Mouse (Mus musculus) cerebellum, adult (tissue): Measurements from ENCODE around the gene Mchr1.

Source experiments
- ATAC-seq: cut with Nextera tagmentation; 2 replicates; pipeline ENCODE4 v1.9.2; 2017; ENCODE audit warnings: mild to moderate bottlenecking, moderate library complexity, mixed read lengths; ENCODE audit not compliant: insufficient number of reproducible peaks, low FRiP score, low TSS enrichment

Mchr1 gene

DNA sequence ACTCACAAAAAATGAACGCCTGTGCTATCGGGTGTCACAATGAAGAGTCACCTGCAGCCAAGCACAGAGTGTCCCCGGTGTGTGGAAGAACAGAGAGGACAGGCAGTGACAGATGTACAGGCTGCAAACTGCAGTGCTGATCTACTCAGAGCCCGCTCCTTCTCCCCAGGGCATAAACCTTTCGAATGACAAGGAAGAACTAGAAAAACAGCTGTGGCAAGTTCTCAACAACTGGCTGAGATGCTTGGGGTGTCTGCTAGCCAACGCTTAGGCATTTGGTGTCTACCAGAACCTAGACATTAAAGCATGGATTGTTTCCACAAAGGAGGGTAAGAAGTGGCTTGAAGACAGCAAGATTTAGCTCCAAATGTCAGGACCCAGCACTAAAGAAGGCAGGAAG lies 9.6 kb upstream of the Mchr1 start:
- no peak for ATAC-seq

DNA sequence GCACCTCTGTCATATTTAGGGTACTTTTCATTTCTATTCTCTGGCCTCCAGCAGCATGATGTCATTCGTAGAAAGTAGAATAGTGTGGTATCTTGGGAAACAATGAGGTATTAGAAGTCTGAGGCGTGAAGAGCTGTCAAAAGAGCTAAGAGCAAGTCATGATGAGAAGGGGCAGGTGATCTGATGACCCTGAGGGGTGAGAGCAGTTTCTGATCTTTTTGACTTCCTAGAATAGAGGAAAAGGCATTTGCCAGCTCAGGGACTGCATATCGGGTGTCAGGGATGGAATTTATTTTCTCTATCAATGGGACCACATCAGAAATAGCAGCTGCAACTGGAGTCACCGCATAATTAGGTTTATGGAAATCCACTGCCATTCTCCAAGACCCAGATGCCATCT lies 8.5 kb upstream of the Mchr1 start:
- ATAC-seq, result no peak

DNA sequence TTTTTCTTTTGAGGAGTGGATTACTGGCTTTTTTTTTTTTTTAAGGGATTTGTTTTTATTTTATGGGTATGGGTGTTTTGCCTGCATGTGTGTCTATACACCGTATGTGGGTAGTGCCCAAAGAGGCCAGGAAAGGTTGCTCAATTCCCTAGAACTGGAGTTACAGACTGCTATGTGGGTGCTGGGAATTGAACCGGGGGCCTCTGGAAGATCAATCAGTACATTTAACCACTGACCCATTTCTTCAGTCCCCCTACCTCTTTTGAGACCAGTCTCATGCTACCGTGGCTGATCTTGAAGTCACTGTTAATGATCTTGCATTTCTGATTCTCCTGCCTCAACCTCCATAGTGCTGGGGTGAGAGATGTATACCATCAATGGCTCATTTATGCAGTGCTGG lies 8.0 kb upstream of the Mchr1 start:
- ATAC-seq, result no peak

DNA sequence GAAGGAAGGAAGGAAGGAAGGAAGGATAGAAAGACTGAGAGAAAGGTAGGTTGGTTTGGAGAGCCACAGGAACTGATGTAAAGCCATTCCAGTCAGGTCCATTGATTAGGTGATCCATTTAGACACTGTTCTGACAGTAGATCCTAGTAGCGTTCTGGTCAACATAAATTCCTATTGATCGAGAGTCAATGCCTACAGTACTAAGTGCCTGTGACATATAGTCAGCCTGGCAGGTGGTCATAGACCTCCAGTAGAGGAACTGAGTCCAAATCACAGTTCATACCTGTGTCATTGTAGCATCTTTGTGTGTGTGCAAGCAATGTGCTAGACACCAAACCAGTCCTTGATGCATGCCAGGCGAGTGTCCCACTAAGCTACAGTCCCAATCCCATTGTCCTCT lies 7.0 kb upstream of the Mchr1 start:
- no peak for ATAC-seq

DNA sequence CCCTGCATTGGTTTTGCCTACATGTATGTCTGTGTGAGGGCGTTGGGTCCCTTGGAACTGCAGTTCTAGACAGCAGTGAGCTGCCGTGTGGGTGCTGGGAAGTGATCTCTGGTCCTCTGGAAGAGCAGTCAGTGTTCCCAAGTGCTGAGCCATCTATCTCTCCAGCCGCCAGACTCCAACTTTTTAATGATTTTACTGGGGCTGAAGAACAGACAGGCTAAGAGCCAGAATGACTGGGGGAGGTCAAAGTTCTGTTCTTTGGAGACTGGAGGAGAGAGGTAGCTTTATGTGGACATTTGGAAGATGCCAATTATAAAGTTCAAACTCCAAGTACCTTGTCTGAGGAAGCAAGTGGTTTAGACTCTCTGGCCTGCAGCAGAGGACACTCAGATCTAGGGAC lies 5.5 kb upstream of the Mchr1 start:
- no peak for ATAC-seq

DNA sequence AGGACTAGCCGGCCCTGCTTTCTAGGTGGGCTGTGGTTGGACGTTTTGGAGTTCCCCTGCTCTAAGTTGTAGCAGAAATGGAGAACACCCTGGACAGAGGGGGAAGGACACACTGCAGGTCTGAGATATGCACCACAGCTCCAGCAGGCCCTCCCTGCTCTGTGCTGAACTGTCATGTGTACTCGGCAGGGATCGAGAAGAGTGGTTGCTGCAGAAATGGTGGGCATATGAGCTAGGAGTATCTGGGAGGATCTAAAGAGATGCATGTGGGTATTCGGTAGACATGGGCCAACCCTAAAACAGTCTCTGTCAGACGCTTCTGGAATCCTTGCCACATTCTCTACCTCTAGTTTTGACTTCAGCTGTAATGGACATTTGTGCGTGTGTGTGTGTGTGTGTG lies 4.0 kb upstream of the Mchr1 start:
- ATAC-seq, result no peak

DNA sequence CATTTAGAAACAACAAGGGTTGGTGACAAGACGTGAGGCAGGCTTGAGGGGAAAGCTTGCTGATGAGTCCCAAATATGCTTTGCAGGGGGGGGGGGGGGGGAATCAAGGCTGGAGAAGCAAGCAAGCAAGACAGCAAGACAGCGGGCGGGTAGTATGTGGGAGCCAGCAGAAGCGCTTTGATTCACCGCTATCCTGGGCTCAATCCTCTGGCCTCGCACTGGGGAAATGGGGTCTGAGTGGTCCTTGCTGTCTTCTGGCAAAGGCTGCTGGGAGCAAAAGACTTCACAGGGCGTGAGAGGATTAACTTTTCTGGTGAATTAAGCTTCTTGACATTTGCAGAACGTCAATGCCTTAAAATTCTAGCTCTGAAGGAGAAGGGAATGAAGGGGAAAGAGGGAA lies 763 bp downstream of the Mchr1 start:
- no peak for ATAC-seq

DNA sequence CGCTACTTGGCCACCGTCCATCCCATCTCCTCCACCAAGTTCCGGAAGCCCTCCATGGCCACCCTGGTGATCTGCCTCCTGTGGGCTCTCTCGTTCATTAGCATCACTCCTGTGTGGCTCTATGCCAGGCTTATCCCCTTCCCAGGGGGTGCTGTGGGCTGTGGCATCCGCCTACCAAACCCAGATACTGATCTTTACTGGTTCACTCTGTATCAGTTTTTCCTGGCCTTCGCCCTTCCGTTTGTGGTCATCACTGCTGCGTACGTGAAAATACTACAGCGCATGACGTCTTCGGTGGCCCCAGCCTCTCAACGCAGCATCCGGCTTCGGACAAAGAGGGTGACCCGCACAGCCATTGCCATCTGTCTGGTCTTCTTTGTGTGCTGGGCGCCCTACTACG lies 2.2 kb downstream of the Mchr1 start:
- no peak for ATAC-seq

DNA sequence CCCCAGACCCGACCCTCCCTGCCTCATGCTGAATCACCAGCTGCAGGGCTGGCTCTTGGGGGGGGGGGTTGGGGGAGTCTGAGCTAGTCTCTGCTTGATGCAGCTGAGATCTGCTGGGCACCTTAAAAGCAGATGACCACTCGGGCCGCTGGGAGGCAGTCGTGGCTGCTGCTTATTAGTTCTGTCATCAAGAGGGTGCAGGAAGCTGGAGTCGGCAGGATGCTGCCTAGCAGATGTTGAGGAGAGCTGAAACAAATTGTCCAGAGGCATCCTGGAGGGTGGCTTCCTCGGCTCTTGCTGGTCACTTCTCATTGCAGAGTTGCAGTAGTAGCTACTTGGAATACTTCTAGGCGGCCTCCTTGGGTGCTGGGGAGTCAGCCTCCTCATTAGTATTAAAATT lies 4.0 kb downstream of the Mchr1 start:
- ATAC-seq, result no peak

DNA sequence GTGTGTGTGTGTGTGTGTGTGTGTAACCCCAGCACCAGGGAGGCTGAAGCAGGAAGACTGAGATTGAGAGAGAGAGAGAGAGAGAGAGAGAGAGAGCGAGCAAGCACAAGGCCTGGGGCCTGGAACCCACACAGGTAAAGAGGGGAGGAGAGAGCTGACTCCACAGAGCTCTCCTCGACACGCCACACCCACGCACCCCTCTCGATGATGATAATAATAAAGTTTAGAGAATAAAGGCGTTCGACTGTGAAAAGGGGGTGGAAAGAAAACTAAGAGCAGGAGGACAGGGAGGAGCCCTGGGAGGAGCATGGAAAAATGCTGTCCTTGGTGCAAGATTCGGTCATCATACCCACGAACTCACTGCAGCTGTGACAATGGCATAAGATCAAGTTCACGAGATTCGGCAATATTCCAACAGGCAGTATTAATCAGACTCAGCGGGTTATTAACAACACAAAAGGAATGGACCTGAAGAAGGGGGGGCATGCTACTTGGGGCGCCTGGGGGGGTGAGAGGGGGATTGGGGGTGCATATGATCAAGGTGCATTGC lies 4.6 kb downstream of the Mchr1 start:
- ATAC-seq, result no peak

DNA sequence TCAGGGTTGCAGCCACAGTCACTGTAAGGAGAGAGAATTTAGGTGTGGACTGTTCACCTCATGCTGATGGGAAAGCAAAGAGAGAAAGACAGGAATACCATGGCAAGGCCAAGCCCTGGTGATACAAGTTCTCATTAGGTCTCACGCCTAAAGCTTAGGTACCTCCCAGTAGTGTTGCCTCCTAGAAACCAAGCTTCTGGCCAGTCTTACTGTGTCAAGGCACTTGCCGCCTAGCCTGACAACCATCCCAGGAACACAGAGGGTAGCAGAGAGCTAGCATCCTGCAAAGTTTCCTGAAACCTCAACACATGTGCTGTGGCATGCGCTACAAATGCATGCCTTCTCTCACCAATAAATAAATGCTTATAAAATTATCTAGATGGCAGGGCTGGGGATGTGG lies 11.6 kb downstream of the Mchr1 start:
- no peak for ATAC-seq

DNA sequence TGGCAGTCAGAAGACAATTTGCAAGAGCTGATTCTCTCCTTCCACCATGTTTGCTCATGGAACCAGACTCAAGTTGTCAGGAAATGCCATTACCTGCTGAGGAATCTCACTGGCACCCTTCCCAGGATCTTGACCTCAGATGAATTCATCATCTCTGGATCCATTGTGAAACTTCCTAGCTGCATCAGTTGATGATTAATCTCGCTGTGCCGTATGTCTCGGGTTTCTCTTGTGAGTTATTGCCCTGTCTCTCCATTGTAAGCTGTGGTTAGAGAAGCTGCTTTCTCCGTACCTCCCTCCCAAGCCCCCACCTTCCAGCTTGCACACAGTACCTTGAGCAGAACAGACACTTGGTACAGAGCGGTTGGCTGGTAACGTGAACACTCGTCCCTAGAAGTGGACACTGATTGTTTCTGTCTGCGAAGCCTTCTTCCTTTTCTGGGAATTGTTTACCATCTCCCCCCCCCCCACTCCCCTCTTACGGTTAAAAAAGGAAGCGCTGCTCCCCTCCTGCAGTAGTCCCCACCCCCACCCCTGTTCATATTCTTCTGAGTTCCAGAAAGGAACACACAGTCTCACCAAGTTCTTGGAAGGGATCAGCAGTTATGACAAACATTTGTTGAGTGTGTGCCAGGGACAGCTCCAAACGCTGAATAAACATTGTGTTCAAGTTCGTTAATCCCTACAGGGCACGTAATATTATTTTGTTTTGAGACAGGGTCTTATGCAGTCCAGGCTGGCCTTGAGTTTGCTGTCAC lies 12.5 kb downstream of the Mchr1 start:
- ATAC-seq, result no peak

DNA sequence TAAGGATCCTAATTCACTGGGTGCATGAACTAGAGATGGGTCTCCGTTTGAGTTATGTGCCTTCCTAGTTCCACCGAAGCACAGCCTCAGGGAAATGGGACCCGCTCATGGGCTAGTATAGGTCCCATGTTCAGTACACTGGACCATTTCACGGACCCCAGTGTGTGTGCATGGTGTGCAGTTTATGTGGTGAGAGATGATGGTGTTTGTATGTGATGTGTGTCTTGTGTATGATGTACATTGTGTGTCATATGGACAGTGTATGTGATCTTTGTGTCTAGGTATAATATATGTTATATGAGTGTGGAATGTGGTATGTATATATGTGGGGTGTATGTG lies 13.0 kb downstream of the Mchr1 start:
- ATAC-seq, result no peak

DNA sequence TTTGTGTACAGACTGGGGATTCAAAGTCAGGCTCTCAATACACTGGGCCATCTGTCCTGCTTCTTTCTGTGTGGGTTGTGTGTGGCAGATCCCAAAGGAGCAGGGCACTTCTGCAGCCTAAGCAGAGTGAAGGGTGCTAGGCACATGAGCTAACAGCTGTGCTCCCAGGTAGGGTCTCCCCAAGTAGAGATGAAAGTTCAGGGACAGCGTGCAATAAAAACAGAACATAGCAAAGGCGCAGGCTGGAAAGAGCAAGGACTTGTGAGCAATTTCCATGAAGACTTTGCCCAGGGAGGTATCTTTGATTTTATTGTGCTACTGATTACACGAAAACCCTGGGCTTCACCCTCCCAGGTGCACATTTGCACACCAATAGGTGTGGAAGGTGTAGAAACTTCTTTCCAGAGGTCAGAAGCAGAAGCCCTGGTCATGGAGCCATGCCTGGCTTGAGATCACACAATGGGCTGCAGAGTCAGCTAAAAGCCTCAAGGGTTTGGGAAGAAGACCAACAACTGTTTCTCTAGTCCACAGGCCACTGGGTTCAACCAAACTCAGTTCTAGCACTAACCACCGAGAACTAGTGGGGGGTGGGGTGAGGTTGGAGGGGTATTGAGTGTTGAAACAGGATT lies 13.8 kb downstream of the Mchr1 start:
- ATAC-seq, result no peak

DNA sequence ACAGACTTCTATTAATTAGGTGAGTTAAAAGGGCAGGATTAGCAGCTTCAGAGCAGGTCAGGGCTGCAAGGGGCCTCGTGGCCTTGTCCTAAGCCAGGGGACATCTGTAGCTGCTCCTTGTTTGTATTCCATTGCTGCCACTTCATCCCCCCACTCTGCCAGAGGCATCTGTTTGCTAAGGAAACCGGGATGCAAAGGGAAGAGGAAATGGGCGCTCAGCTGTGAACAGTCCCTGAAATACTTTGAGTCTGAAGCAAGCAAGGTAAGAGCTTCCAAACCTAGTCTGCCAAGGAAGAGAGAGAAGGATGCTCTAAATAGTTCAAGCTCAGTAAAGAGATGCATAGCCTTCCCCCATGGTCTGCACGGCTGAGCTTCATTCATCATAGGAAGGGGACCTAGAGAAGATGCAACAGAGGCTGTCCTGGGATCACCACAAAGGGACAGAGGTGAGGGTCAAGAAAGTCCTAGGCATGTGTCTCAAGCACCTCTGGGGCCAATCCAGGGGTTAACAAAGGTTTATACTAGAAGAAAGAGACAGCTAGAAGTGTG lies 17.4 kb downstream of the Mchr1 start:
- no peak for ATAC-seq

DNA sequence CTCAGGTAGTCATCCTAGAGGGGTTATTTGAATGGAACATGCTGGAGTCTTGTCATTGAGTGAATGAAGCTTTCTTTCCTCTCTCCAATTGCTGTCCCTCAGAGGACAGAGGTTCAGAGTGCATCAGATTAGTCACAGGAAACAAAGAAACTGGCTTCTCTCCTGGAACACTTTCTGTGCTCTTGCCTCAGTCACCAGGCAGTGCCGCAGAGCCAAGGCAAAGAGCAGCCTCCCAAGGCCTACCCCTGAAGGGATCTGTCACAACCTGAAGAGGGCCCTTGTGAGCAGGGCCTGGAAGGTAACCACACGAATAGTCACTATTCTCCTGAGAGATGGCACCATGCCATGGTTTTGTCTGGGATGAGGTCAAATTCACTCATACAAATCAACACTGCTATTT lies 18.3 kb downstream of the Mchr1 start:
- ATAC-seq, result no peak

DNA sequence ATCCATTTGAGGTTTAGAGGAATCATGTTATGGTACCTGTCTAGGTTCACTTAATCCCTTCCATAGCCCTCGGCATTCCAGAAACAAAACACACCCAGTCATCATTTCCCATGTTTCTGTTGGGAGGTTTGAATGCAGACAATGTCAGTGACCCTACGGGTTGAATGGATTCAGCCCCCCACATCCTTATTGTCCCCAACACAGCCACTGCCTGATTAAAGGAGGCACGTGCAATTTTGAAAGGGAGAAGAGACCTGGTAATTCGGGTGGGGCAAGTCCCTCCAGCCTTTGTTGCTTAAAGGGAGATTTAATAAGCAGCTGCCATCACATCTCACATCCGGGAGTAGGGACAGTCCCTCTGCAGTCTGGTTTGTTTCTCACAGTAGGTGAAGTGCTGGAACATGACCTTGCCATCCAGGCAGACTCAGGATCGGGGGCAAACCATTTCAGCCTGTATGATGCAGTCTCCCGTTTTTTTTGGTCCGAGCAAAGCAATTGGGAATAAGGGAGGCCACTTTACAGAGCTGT lies 18.9 kb downstream of the Mchr1 start:
- no peak for ATAC-seq

DNA sequence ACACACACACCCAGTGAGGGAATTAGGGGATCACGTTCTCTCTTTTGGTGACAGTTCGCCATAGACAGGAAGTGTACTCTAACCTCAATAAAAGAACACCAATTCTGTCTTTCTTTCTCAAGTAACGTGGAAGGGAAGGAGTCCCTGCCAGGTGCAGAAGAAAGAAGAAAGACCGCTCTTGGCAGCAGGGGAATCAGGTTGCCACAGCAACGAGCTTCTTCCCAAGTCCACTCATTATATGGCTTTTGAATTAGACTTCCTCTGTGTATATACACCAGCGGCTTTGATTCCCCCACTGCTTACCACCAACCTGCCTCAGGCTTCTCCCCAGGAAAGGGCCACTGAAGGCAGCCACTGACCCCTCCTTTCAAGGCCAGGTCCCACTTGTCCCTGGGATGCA lies 19.8 kb downstream of the Mchr1 start:
- no peak for ATAC-seq

DNA sequence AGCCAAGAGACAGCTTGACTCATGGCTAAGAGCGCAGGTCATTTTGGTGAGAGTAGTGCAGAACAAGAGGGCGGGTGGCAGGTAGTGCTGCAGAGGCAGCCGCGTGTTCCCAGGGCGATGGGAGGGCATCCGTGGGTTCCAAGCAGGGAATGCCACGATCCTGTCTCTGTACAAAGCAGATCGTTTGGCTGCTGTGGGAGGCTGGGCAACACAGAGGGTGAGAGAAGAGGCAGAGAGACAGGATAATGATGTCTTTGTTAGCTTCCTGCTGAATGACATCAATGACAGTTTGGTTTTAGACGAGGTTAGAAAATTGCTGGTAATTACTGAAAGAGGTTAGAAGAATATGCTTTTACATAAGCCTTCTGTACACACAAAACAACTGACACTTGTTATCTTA lies 23.0 kb downstream of the Mchr1 start:
- no peak for ATAC-seq

DNA sequence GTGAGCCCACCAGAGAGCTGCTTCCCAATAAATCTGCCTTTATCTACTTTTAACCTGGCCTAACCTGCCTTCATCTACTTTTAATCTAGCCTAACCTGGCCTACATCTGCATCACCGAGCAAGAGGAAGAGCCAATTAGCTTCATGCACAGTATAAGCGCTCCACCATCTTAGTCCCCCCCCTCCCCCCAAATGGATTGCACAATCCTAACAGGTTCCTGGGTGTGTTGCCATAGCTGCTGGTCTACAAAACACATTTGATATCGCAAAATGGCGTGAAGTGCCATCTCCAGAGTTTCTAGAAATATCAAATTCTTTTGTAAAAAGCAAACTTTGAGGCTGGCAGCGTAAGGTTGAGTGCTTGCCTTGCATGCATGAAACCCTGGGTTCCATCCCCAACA lies 24.0 kb downstream of the Mchr1 start:
- no peak for ATAC-seq

DNA sequence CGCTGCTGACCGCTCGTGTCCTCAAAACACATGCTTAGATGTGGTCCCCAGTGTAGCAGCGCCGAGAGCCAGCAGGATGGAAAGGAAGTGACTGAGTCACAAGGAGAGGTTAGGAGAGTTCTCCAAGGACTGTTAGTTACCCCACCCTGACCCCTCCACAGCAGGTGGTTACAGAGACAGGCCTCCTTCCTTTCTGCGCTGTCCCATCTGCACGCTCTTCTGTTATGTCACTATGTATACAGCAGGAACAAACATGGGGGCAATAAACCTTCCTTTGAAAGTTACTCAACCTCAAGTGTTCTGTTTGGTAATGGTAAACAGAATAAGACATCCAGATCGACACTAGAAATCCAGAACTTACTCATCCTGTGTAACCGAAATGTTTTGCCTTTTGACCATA lies 24.9 kb downstream of the Mchr1 start:
- no peak for ATAC-seq
